Mouse (Mus musculus): ENCODE data around the gene Fbxw16. TPM values are rescaled to one million over a fixed set of nuclear protein-coding genes. Genes with fewer than 3 reads are reported as not detected.
"Not testable (repeated sequence)": the region's sequence is repeated elsewhere in the genome, so short reads cannot be mapped to it uniquely, and the experiment has no call there.

Gene Fbxw16
- not detected in 2 replicates for polyA plus RNA-seq (2015; fragmentation: Nextera tagmentation; extraction: Ambion mirVana)

DNA sequence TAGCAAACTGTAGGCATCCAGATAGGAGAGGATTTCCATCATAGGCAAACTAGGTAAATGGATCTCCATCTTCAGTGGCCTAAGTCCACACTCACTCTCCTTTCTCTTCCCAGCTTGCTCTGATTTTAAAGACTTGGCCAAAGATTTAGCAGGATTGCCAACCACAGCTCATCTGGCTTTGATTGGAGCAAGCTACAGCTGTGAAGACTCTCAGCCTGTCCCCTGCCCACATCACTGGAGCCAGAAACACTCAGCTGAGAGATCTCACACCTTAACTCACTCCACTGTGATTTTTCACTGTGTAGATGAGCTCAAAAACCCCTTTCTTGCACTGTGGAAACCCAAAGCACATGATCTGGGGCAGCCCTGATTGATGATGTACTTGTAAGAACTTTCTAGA, at the start of gene Fbxw16:
Fbxw16 (minus strand) TSS at position 101 of the 400 bp plus-strand sequence.
- Histone ChIP-seq H3K4me1 (ENCODE audit: insufficient read depth) (no peaks in the 10 kb centered on the region), H3K4me3 (ENCODE audit: low read depth, low read length) (no peak within 1 kb of the TSS), H3K9ac (replicated peaks) (no peak within 1 kb of the TSS), H3K36me3 (replicated peaks; ENCODE audit: insufficient read depth, low read length) (no peaks in the 10 kb centered on the region), H3K9me3 (ENCODE audit: low read length) (no peaks in the 10 kb centered on the region), H3K27me3 (ENCODE audit: insufficient read depth, low read length) (no peaks in the 10 kb centered on the region), H3K27ac (ENCODE audit: low read depth) (no peak within 1 kb of the TSS), H3K4me2 (ENCODE audit: low read depth, low read length) (no peak within 1 kb of the TSS)
- DNase-seq (no peak), ATAC-seq (no peak)
- TF ChIP-seq CTCF (IDR thresholded peaks at IDR 0.05; ENCODE audit: low read depth): no peak
- TF ChIP-seq EP300 (IDR thresholded peaks at IDR 0.05; ENCODE audit: low read depth): no peak

DNA sequence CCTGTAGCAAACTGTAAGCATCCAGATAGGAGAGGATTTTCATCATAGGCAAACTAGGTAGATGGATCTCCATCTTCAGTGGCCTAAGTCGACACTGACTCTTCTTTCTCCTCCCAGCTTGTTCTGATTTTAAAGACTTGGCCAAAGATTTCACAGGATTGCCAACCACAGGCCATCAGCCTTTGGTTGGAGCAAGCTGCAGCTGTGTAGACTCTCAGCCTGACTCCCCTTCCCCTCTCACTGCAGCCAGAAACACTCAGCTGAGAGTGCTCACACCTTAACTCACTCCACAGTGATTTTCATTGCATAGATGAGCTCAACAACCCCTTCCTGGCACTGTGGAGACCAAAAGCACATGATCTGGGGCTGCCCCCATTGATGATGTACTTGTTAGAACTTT, 46.8 kb upstream of the Fbxw16 start, which contains the start of gene Fbxw19:
Fbxw19 (minus strand) TSS at position 101 of the 400 bp plus-strand sequence.
- not testable (repeated sequence) for ATAC-seq; H3K27ac ChIP-seq (ENCODE audit: low read depth); H3K27me3 ChIP-seq (ENCODE audit: insufficient read depth, low read length); H3K9me3 ChIP-seq (ENCODE audit: low read length); H3K4me3 ChIP-seq (ENCODE audit: low read depth, low read length); DNase-seq; H3K36me3 ChIP-seq (replicated peaks; ENCODE audit: insufficient read depth, low read length); H3K9ac ChIP-seq (replicated peaks); H3K4me1 ChIP-seq (ENCODE audit: insufficient read depth); H3K4me2 ChIP-seq (ENCODE audit: low read depth, low read length)
- 75% methylated on average over 1 of the region's 1 CpGs for WGBS (ENCODE audit: insufficient replicate concordance)

DNA sequence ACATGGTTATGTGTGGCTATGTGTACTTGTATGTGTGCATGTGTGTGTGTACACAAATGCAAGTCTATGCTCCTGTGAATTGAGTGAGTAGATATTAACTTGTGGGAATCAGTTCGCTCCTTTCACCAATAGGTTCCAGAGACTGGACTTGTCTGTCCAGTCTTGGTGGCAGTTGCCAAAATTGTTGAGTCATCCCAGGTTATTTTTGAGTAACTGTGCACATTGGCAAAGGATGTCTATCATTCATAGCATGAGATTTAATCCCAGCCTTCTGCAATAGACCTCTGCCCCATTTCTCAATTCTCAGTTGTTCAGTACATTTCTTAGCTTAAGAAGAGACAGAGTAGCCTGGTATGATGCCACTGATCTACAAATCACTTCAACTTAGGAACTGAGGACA, 16.0 kb downstream of the Fbxw16 start:
- DNase-seq (no peak), ATAC-seq (no peak)
- Histone ChIP-seq H3K4me3 (ENCODE audit: low read depth, low read length) (no peak overlapping the region), H3K27ac (ENCODE audit: low read depth) (no peak overlapping the region), H3K36me3 (replicated peaks; ENCODE audit: insufficient read depth, low read length) (no peaks in the 10 kb centered on the region), H3K9me3 (ENCODE audit: low read length) (no peaks in the 10 kb centered on the region), H3K4me2 (ENCODE audit: low read depth, low read length) (no peak overlapping the region), H3K27me3 (ENCODE audit: insufficient read depth, low read length) (no peaks in the 10 kb centered on the region), H3K4me1 (ENCODE audit: insufficient read depth) (no peaks in the 10 kb centered on the region), H3K9ac (replicated peaks) (no peak overlapping the region)
- TF ChIP-seq EP300 (IDR thresholded peaks at IDR 0.05; ENCODE audit: low read depth): no peak
- no peak for TF ChIP-seq CTCF (IDR thresholded peaks at IDR 0.05; ENCODE audit: low read depth)
- WGBS (ENCODE audit: insufficient replicate concordance): 93% methylated on average over 1 of the region's 1 CpGs

DNA sequence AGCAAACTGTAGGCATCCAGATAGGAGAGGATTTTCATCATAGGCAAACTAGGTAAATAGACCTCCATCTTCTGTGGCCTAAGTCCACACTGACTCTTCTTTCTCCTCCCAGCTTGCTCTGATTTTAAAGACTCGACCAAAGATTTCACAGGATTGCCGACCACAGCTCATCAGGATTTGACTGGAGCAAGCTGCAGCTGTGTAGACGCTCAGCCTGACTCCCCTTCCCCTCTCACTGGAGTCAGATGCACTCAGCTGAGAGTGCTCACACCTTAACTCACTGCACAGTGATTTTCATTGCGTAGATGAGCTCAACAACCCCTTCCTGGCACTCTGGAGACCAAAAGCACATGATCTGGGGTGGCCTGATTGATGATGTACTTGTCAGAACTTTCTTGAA, 44.7 kb downstream of the Fbxw16 start, which contains the start of gene Fbxw22:
Fbxw22 (minus strand) TSS at position 101 of the 400 bp plus-strand sequence.
- not testable (repeated sequence) for H3K9ac ChIP-seq (replicated peaks); H3K4me3 ChIP-seq (ENCODE audit: low read depth, low read length); H3K27me3 ChIP-seq (ENCODE audit: insufficient read depth, low read length); ATAC-seq; H3K9me3 ChIP-seq (ENCODE audit: low read length); H3K36me3 ChIP-seq (replicated peaks; ENCODE audit: insufficient read depth, low read length); H3K4me1 ChIP-seq (ENCODE audit: insufficient read depth); H3K4me2 ChIP-seq (ENCODE audit: low read depth, low read length); H3K27ac ChIP-seq (ENCODE audit: low read depth); DNase-seq
- WGBS (ENCODE audit: insufficient replicate concordance): 76% methylated on average over 4 of the region's 4 CpGs

Other genes with a start within 250 kb of the Fbxw16 start
- gene Fbxw20, start 214.4 kb downstream of the Fbxw16 start, polyA plus RNA-seq (2015; fragmentation: Nextera tagmentation; extraction: Ambion mirVana): not detected in 2 replicates
- gene Fbxw14, start 161.5 kb downstream of the Fbxw16 start, polyA plus RNA-seq (2015; fragmentation: Nextera tagmentation; extraction: Ambion mirVana): not detected in 2 replicates
- not detected in 2 replicates for gene Fbxw28, start 109.5 kb downstream of the Fbxw16 start, polyA plus RNA-seq (2015; fragmentation: Nextera tagmentation; extraction: Ambion mirVana)
- gene Fbxw22, start 44.8 kb downstream of the Fbxw16 start, polyA plus RNA-seq (2015; fragmentation: Nextera tagmentation; extraction: Ambion mirVana): not detected in 2 replicates
- not detected in 2 replicates for gene Fbxw19, start 46.7 kb upstream of the Fbxw16 start, polyA plus RNA-seq (2015; fragmentation: Nextera tagmentation; extraction: Ambion mirVana)
- not detected in 2 replicates for gene Fbxw15, start 119.1 kb upstream of the Fbxw16 start, polyA plus RNA-seq (2015; fragmentation: Nextera tagmentation; extraction: Ambion mirVana)
- not detected in 2 replicates for gene Fbxw24, start 176.9 kb upstream of the Fbxw16 start, polyA plus RNA-seq (2015; fragmentation: Nextera tagmentation; extraction: Ambion mirVana)
- not detected in 2 replicates for gene Fbxw25, start 215.5 kb upstream of the Fbxw16 start, polyA plus RNA-seq (2015; fragmentation: Nextera tagmentation; extraction: Ambion mirVana)